Mouse (Mus musculus) megakaryocyte progenitor cell, adult 5-6 weeks (primary cell): ENCODE results near the gene Slc39a8. TPM values are rescaled to one million over a fixed set of nuclear protein-coding genes. Genes with fewer than 3 reads are reported as not detected.

ENCODE experiments used
- ATAC-seq: replicated peaks from 2 replicates; pipeline ENCODE4 v1.8.0; 2016; ENCODE audit warnings: mild to moderate bottlenecking, moderate TSS enrichment, inconsistent platforms; ENCODE audit not compliant: poor library complexity
- total RNA-seq, 2 experiments: library from RNA; stranded (forward) in 1 of 2; stranded (reverse) in 1 of 2; fragments of 157-497, 149-512 nt in 1 of 2; fragments of 200-1000 nt in 1 of 2; gene quantifications; 2 replicates each; pipeline versions ENCODE4 v1.2.3 to v1.2.4; 2015 to 2017

Gene Slc39a8
- total RNA-seq, 2 experiments from 2014 or later: 14.4 to 20.6 TPM

DNA sequence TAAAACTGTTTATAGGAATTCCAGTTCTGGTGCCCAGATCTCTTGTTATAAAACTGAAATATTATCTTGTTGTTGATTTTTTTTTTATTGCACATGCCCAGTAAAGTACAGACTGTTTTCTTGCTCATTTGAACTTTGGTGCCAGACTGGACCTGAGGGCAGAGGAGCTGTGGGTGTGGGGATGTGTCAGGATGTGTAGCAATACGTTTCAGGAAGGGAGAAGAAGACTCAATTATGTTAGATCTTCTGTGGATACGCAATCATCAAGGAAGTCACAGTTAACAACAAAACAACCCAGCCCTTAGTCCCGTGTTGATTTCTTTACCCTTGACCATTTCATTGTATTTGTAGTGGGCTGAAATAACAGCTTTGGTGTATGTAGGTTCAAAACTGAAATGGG lies 81.9 kb downstream of the Slc39a8 start:
- ATAC-seq: peak; percentile 80

- no peak for ATAC-seq
Measured at GRCm38 (mm10) chr3:135915941-135916340, 90.9 kb downstream of the Slc39a8 start.

- ATAC-seq: no peak
Measured at GRCm38 (mm10) chr3:135918566-135919180, 93.6 kb downstream of the Slc39a8 start.

DNA sequence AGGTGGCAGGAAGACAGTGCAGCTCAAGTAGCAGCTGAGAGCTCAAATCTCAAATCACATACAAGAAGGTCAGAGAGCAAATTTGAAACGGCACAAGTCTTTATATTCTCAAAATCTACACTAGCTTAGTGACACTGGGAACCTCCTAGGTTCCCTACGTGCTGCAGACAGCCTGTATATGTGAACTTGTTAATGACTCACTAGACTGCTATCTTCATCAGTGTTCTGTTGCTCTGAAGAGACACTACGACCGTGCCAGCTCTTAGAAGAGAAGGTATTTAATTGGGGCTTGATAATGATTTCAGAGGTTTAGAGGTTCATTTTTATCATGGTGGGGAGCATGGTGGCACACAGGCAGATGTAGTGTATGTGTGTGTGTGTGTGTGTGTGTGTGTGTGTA lies 94.2 kb downstream of the Slc39a8 start:
- ATAC-seq: no peak

DNA sequence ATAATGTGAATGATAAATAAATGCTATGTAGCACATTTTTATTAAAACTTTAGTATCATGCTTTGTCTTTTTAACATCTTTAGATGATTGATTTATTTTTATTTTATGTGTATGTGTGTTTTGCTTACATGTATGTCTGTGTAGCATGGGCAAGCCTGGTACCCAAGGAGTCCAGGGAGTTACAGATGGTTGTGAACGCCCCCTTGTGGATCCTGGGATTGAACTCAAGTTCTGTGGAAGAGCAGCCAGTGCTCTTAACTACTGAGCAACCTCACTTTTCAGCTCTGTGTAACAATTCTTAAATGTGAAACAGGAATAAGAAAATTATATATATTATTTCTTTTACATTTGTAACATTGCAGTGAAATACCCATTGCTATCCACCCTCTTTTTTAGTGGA lies 101.7 kb downstream of the Slc39a8 start:
- ATAC-seq: peak; percentile 63

- peak; percentile 80 for ATAC-seq
Measured at GRCm38 (mm10) chr3:135928184-135928583, 103.1 kb downstream of the Slc39a8 start.

- ATAC-seq: no peak
Measured at GRCm38 (mm10) chr3:135937455-135937854, 112.4 kb downstream of the Slc39a8 start.

Other genes with a start within 250 kb of the Slc39a8 start
- gene Nfkb1, start 133.7 kb upstream of the Slc39a8 start, total RNA-seq (2015): 58.7 and 65.3 TPM in 2 replicates
- gene Nfkb1, start 133.7 kb upstream of the Slc39a8 start, total RNA-seq (2017): 109 and 110 TPM in 2 replicates